Mouse (Mus musculus) neural tube, embryonic 15.5 days (tissue): ENCODE data around the gene Plk5. TPM values are rescaled to one million over a fixed set of nuclear protein-coding genes. Genes with fewer than 3 reads are reported as not detected.
A peak's percentile ranks its signal among the peaks of the same experiment; 100 is the strongest.
"Not testable (repeated sequence)": the region's sequence is repeated elsewhere in the genome, so short reads cannot be mapped to it uniquely, and the experiment has no call there.

ENCODE experiments used
- ATAC-seq: fragments of 200-750 bp; cut with Nextera tagmentation; 2 replicates; pipeline ENCODE4 v1.8.0; 2017; ENCODE audit warnings: mild to moderate bottlenecking, moderate TSS enrichment, moderate library complexity; ENCODE audit not compliant: low FRiP score
- H3K27ac ChIP-seq: fragments of 300-500 bp; sonication (generic); replicated peaks from 2 replicates; pipeline ENCODE4 v1.5.1; 2015; ENCODE audit warnings: mild to moderate bottlenecking, inconsistent platforms
- H3K27me3 ChIP-seq: fragments of 300-500 bp; sonication (generic); replicated peaks from 2 replicates; pipeline ENCODE4 v1.6.1; 2015; ENCODE audit warnings: inconsistent platforms
- H3K36me3 ChIP-seq: fragments of 300-500 bp; sonication (generic); 2 replicates; pipeline ENCODE4 v1.6.1; 2015; ENCODE audit warnings: inconsistent platforms
- H3K4me1 ChIP-seq: fragments of 300-500 bp; sonication (generic); 2 replicates; pipeline ENCODE4 v1.6.1; 2015; ENCODE audit warnings: inconsistent platforms
- H3K4me2 ChIP-seq: fragments of 300-500 bp; sonication (generic); 2 replicates; pipeline ENCODE4 v1.6.1; 2015; ENCODE audit warnings: inconsistent platforms, mild to moderate bottlenecking, moderate library complexity
- H3K4me3 ChIP-seq: fragments of 300-500 bp; sonication (generic); replicated peaks from 2 replicates; pipeline ENCODE4 v1.5.1; 2015; ENCODE audit warnings: mild to moderate bottlenecking, inconsistent platforms
- H3K9ac ChIP-seq: fragments of 300-500 bp; sonication (generic); replicated peaks from 2 replicates; pipeline ENCODE4 v1.6.1; 2015; ENCODE audit warnings: mild to moderate bottlenecking, inconsistent platforms
- H3K9me3 ChIP-seq: fragments of 300-500 bp; sonication (generic); replicated peaks from 2 replicates; pipeline ENCODE4 v1.6.1; 2016; ENCODE audit warnings: inconsistent platforms
- WGBS: fragments of 180-500 bp; shearing (Covaris S2); methylation state at CpG from one replicate; pipeline ENCODE4 v1.1.7; 2015; ENCODE audit warnings: mixed read lengths; 5-methylcytosine and 5-hydroxymethylcytosine counted together
- polyA plus RNA-seq: library from polyadenylated mRNA; unstranded; fragments of >200 nt; fragmentation: Nextera tagmentation; extraction: Ambion mirVana; gene quantifications from 2 replicates; pipeline ENCODE4 v1.2.1, GENCODE M21; 2015

The Plk5 gene
- polyA plus RNA-seq, 1 experiment from 2014 or later = 6.1 TPM

DNA sequence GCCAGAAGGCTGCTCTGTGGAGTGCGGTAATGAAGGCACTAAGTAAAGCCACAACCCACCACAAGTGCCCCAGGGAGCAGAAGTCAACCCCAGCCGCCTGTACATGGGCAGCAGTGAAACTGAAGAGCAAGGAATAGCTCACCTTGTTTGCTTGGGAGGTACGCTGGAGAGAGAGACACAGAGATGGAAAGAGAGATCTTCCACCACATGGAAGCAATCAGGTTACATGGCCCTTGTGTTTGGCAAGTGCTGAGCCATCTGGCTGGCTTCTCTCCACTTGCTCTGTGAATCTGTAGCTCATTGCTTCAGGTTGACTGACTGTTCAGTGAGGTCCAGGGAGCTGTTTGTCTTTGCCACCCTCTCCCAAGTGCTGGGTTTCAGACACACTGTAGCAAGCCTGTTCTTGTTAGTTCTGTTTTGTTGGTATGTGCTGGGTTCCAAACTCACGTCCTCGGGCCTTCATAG, 23.7 kb upstream of the Plk5 start:
- no peaks in the 10 kb centered on the region; the same call in 1 of the 2 replicates for H3K36me3 ChIP-seq
- peaks cover 18% of the 10 kb centered on the region for H3K27me3 ChIP-seq
- no peaks in the 10 kb centered on the region for H3K9me3 ChIP-seq
- no peak overlapping the region for H3K4me3 ChIP-seq
- H3K4me1 ChIP-seq = peaks cover 17% of the 10 kb centered on the region
- H3K9ac ChIP-seq = no peak overlapping the region
- no peak for ATAC-seq
- WGBS = 84% methylated on average over 5 of the region's 5 CpGs
- no peak overlapping the region for H3K4me2 ChIP-seq
- no peak overlapping the region for H3K27ac ChIP-seq

GRCm38 (mm10) chr10:80336263-80336662, 20.0 kb upstream of the Plk5 start:
- no peak overlapping the region for H3K9ac ChIP-seq
- H3K36me3 ChIP-seq = no peaks in the 10 kb centered on the region; the same call in 1 of the 2 replicates
- no peak overlapping the region for H3K4me2 ChIP-seq
- no peaks in the 10 kb centered on the region for H3K9me3 ChIP-seq
- H3K27ac ChIP-seq = no peak overlapping the region
- ATAC-seq = no peak
- H3K27me3 ChIP-seq = peaks cover 27% of the 10 kb centered on the region
- no peak overlapping the region for H3K4me3 ChIP-seq
- WGBS = 87% methylated on average over 12 of the region's 12 CpGs
- H3K4me1 ChIP-seq = no peaks in the 10 kb centered on the region

DNA sequence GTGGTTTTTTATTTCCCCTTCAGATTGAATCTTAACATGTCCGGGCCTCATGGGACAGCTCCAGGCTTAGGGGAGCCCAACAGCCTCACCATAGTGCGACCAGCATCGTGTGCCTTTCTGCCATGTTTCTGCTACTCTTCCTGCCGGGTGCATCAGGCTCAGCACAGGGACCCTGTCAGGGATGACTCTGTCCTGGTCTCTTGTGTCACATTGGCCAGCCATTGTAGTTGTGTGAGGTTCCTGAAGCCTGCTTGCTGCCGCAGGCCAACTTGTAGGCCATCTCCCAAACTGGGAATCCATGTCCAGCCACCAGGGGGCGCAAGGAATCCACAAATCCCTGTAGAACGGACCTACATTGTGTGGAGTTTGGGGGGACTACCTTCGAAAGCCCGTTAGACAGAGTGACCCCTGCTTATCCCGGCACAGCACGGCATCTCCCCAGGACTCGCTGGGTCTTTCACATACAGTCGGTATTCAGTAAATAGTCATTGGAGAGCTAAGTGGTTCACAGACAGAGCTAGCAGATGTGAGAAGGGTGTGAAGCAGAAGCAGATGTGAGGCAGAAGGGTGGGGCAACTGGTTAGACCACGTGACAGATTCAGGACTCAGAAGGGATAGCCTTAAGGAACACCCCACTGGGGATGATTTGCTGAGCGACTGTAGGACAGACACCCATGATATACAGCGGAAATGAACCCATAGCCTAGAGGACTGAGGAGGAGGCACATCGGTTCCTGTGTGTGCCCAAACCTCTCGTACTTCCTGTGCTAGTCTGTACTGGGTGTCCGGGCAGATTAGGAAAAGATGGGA, 16.1 kb upstream of the Plk5 start:
- WGBS = 23% methylated on average over 19 of the region's 19 CpGs
- ATAC-seq = no peak

GRCm38 (mm10) chr10:80341026-80341425, 15.2 kb upstream of the Plk5 start:
- Histone ChIP-seq H3K9ac (no peak overlapping the region), H3K27ac (no peak overlapping the region), H3K4me2 (no peak overlapping the region), H3K4me3 (0 out of 2 replicates have a peak overlapping the region, but pooled peaks have one; percentile 4), H3K9me3 (no peaks in the 10 kb centered on the region), H3K4me1 (peaks cover 24% of the 10 kb centered on the region), H3K27me3 (peaks cover 65% of the 10 kb centered on the region), H3K36me3 (no peaks in the 10 kb centered on the region)
- ATAC-seq = no peak
- WGBS = 17% methylated on average over 21 of the region's 21 CpGs

More for the DNA sequence above, 16.1 kb upstream of the Plk5 start:
- Histone ChIP-seq H3K27me3 (peaks cover 56% of the 10 kb centered on the region), H3K4me2 (0 out of 2 replicates have a peak overlapping the region, but pooled peaks have one; percentile 31), H3K9ac (no peak overlapping the region), H3K27ac (no peak overlapping the region), H3K4me1 (peaks cover 24% of the 10 kb centered on the region), H3K4me3 (no peak overlapping the region), H3K9me3 (no peaks in the 10 kb centered on the region), H3K36me3 (no peaks in the 10 kb centered on the region; the same call in 1 of the 2 replicates)

DNA sequence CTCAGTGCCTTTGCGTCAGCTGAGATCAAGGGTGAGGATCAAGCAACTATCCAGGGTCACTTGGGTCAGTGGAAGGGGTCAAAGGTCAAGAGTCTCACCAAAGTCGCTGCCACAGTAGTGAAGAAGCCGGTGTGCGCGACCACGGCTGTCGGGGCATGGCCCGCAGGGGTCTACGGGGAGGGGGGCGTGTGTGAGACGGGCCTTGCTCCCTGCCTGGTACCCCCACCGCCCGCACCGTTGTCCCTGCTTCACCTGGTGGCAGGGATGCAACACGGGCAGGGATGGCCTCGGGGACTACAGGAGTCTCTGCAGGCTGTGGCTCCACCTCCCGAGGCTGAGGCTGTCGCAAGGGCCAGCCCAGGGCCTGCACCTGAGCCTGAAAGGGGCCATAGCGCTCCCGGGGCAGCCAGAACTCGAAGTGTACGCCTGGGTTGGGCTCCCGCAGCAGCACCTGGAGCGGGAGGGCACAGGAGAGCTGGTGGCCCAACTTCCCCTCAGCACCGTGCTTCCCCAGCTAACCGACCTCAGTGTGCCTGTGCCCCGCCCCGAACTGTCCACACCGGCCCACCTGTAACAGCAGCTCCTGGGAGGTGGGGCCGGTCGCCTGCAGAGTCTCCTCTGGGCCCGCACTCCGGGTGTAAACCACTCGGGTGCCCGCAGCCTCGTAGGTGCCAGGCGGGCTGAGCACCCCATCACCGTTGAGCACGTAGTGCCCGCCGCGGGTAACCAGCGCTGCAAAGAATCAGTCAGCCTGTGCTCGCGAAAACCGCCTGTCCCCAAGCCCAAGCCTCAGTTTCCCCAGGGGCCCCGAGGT, 14.6 kb upstream of the Plk5 start:
- peaks cover 24% of the 10 kb centered on the region for H3K4me1 ChIP-seq
- H3K36me3 ChIP-seq = no peaks in the 10 kb centered on the region
- no peak overlapping the region for H3K27ac ChIP-seq
- WGBS = 3% methylated on average over 46 of the region's 47 CpGs
- H3K4me2 ChIP-seq = peak overlapping the region; percentile 60
- peaks cover 70% of the 10 kb centered on the region for H3K27me3 ChIP-seq
- no peak for ATAC-seq
- H3K4me3 ChIP-seq = peak overlapping the region; percentile 32
- no peaks in the 10 kb centered on the region for H3K9me3 ChIP-seq
- 0 out of 2 replicates have a peak overlapping the region, but pooled peaks have one; percentile 5 for H3K9ac ChIP-seq

DNA sequence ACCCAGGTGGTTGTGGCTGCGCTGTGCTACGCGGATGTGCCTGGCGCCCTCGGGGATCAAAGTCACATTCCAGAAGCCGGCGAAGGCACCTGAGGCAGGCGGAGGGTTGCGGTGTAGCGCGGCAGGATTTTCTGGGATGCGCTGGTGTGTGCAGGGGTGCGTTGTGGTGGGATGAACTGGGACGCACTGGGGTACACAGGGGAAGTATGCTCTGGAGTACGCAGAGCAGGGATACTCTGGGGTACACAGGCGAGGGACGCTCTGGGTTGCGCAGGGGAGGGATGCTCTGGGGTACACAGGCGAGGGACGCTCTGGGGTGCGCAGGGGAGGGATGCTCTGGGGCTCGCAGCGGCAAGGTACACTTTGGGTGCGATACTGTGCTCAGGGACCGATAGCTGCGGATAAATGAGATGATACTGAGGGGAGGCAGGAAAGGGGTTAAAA, 13.9 kb upstream of the Plk5 start:
- Histone ChIP-seq H3K9ac (0 out of 2 replicates have a peak overlapping the region, but pooled peaks have one; percentile 5), H3K36me3 (no peaks in the 10 kb centered on the region), H3K27me3 (peaks cover 74% of the 10 kb centered on the region), H3K4me2 (peak overlapping the region; percentile 60), H3K4me1 (peaks cover 24% of the 10 kb centered on the region), H3K4me3 (peak overlapping the region; percentile 32), H3K9me3 (no peaks in the 10 kb centered on the region), H3K27ac (no peak overlapping the region)
- no peak for ATAC-seq
- WGBS = 3% methylated on average over 26 of the region's 26 CpGs

- Histone ChIP-seq H3K4me1 (peaks cover 26% of the 10 kb centered on the region), H3K9ac (no peak overlapping the region), H3K36me3 (no peaks in the 10 kb centered on the region), H3K27ac (no peak overlapping the region), H3K9me3 (no peaks in the 10 kb centered on the region), H3K4me3 (peak overlapping the region; percentile 32), H3K27me3 (peaks cover 78% of the 10 kb centered on the region), H3K4me2 (peak overlapping the region; percentile 60)
- WGBS = under 1% methylated on average over 31 of the region's 33 CpGs
- ATAC-seq = peak; percentile 45
These were observed 13.4 kb upstream of the Plk5 start for GRCm38 (mm10) chr10:80342749-80343424.

DNA sequence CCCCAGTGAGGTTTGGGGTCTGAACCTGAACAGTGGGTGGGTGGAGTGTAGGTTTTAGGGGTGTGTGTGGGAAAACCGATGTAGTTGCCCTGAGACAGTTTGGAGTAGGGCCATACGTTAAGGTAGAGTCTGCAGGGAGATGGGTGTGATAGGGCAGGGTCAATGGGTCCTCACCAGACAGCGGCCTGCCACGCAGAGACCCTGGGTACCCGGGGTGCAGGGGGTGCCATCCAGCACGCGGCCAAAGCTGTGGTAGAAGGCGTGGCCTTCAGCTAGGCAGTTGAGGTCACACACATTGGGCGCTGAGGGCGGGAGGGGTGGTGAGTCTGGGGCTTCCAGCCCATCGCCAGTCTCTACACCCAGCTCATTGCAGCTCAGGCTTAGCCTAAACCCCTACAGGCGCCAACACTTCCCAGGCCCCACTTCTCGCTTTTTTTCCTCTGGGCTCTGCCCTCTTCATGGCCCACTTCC, 12.8 kb upstream of the Plk5 start:
- WGBS = 25% methylated on average over 13 of the region's 13 CpGs
- H3K27ac ChIP-seq = no peak overlapping the region
- peak; percentile 14; the same call in 1 of the 2 replicates for ATAC-seq
- no peaks in the 10 kb centered on the region for H3K36me3 ChIP-seq
- H3K9ac ChIP-seq = no peak overlapping the region
- peak overlapping the region; percentile 32 for H3K4me3 ChIP-seq
- H3K4me2 ChIP-seq = peak overlapping the region; percentile 60
- H3K9me3 ChIP-seq = no peaks in the 10 kb centered on the region
- H3K27me3 ChIP-seq = peaks cover 81% of the 10 kb centered on the region
- peaks cover 30% of the 10 kb centered on the region for H3K4me1 ChIP-seq

DNA sequence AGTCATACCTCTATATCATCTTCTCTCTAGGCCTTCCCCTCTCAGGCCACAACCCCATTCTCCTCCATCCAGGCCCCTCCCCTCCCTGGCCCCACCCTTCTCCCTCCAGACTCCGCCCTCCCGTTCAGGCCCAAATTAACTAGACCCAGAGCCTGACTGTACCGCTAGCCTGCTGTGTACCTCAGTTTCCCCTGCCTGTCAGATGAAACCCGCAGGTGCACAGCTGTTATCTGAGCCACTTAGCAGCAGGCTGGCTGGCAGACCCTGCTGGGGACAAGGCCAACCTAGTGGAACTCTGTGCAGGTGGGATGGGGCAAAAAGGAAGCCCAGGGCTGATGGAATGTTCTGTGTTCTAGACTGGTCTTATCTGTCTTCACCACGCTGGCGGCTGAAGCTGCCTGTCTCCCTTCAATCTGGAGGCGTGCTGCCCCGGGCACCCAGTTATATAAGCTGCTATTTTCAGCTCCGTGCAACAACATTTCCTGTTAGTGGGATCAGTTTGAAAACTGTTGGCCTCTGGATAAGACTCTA, 12.1 kb upstream of the Plk5 start:
- ATAC-seq = no peak
- Histone ChIP-seq H3K4me3 (no peak overlapping the region), H3K27ac (no peak overlapping the region), H3K9me3 (no peaks in the 10 kb centered on the region), H3K4me1 (peaks cover 36% of the 10 kb centered on the region), H3K36me3 (no peaks in the 10 kb centered on the region), H3K4me2 (no peak overlapping the region), H3K27me3 (peaks cover 88% of the 10 kb centered on the region), H3K9ac (no peak overlapping the region)
- WGBS = 51% methylated on average over 9 of the region's 9 CpGs

DNA sequence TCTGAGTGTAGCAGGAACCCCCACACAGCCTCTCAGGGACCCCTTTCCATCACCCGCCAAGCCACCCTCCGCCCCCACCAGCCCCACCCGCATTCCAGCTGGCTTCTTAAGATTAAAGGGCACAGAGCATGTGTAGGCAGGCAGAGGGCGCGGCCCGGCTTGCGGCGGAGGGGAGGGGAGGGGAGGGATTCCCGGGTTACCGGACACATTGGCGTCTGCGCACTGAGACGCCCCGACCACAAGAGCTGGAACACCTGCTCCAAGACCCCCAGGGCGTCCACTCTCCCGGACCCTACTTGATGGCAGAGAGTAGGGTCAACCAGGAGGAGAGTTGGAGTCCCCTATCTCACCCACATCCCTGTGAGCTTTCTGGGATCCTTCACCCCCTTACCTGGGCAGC, 11.1 kb upstream of the Plk5 start:
- Histone ChIP-seq H3K4me1 (peaks cover 36% of the 10 kb centered on the region), H3K9ac (no peak overlapping the region), H3K27me3 (peaks cover 97% of the 10 kb centered on the region), H3K36me3 (no peaks in the 10 kb centered on the region), H3K4me3 (no peak overlapping the region), H3K9me3 (no peaks in the 10 kb centered on the region), H3K4me2 (no peak overlapping the region), H3K27ac (no peak overlapping the region)
- ATAC-seq = no peak
- WGBS = 1% methylated on average over 15 of the region's 16 CpGs

- Histone ChIP-seq H3K27me3 (peaks cover 97% of the 10 kb centered on the region), H3K4me1 (peaks cover 36% of the 10 kb centered on the region)
- not testable (repeated sequence) for H3K4me2 ChIP-seq, H3K9me3 ChIP-seq, H3K4me3 ChIP-seq, H3K36me3 ChIP-seq, H3K27ac ChIP-seq, H3K9ac ChIP-seq, ATAC-seq
- WGBS = 81% methylated on average over 6 of the region's 6 CpGs
These were observed 10.3 kb upstream of the Plk5 start for GRCm38 (mm10) chr10:80345929-80346328.
